Mouse (Mus musculus) right cerebral cortex, postnatal 36 days (tissue): ENCODE results near the gene Ppp2r3a.
A peak's percentile ranks its signal among the peaks of the same experiment; 100 is the strongest.

ENCODE experiments used
- DNase-seq, 2 experiments: peaks; one replicate each; pipeline ENCODE4 v3.0.0; 2022; ENCODE audit warnings: low spot score in 2 of 2, mixed read lengths in 1 of 2

Gene Ppp2r3a

GRCm38 (mm10) chr9:101160092-101160491 is 91.5 kb downstream of the Ppp2r3a start:
- peak; percentile 71 to 90 for DNase-seq

DNA sequence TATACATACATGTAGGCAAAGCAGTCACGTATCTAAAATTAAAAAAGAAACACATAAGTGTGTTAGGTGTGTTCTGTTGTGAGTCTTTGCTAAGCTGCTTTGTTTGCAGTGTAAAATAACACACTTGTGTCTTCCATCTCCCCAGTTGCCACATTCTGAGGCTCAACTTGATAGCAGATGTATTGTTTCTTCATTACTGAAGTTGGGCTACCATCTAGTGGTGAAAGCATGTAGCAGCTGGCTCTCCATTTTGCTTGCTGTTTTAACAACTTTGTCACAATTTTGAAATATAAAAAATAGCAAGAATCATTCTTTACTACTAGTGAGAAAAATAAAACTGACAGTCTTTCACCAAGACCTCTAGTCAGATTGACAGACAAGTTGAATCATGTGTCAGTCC is 92.2 kb downstream of the Ppp2r3a start:
- DNase-seq = no peak

GRCm38 (mm10) chr9:101152872-101153271 is 98.7 kb downstream of the Ppp2r3a start:
- DNase-seq = no peak

GRCm38 (mm10) chr9:101143635-101144034 is 108.0 kb downstream of the Ppp2r3a start:
- no peak for DNase-seq

- no peak for DNase-seq
Measured at GRCm38 (mm10) chr9:101114182-101114884, 137.3 kb downstream of the Ppp2r3a start.

- DNase-seq = no peak
Measured at GRCm38 (mm10) chr9:101113317-101113716, 138.3 kb downstream of the Ppp2r3a start.

- DNase-seq = no peak
Measured at GRCm38 (mm10) chr9:101110013-101110412, 141.6 kb downstream of the Ppp2r3a start.

- DNase-seq = no peak
Measured at GRCm38 (mm10) chr9:101107386-101107785, 144.2 kb downstream of the Ppp2r3a start.

- no peak for DNase-seq
Measured at GRCm38 (mm10) chr9:101105735-101106134, 145.9 kb downstream of the Ppp2r3a start.

DNA sequence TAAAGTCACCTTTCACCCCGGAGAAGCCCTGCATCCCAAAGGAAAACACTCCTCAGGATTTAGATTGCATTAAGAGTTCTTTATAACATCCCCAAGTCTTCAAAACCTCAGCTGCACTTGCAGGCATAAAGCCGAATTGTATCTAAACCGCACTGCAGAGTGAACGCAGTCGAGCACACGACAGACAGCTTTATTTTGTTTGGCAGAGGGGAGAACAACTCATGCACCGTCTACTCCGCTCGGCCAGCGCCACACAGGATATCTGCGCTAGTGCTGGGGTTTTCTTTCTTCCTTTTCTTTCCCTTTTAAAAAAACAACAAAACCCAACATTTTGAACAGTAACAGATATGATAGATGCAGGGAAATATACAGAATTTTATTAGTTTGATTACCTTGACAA is 146.7 kb downstream of the Ppp2r3a start:
- no peak for DNase-seq

DNA sequence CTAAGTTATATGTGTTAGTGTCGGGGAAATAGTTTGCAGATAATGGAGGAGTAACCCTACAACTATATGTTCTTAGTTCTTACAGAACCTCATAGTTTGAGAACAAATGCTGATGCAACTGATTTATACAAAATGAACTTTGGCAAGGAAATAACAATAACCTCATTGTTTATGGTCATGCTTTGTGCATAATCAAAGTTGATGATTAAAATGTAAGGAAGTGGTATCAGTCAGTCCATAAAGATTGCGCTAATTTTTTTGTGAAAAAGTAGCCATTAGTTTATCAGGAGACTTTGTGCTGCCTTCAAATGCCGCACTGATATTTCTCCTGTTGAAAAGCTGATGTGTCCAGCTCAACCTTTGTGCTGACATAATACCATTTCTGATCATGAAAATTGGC is 149.3 kb downstream of the Ppp2r3a start:
- DNase-seq = no peak

GRCm38 (mm10) chr9:101101547-101101946 is 150.0 kb downstream of the Ppp2r3a start:
- DNase-seq = no peak

GRCm38 (mm10) chr9:101100163-101100562 is 151.4 kb downstream of the Ppp2r3a start:
- DNase-seq = no peak

- no peak for DNase-seq
Measured at GRCm38 (mm10) chr9:101099445-101099844, 152.2 kb downstream of the Ppp2r3a start.

DNA sequence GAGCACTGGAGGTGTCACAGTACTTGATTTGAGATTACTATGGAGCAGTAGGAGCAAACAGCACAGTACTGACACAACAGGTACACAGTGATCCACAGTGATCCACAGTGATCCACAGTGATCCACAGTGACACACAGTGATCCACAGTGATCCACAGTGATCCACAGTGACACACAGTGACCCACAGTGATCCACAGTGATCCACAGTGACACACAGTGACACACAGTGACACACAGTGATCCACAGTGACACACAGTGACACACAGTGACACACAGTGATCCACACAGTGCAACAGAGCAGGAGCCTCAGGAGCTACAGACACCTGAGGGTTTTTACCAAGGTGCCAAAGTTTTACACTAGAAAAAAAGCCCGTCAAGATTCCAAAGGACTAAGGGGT is 154.1 kb downstream of the Ppp2r3a start:
- no peak for DNase-seq

- DNase-seq = no peak
Measured at GRCm38 (mm10) chr9:101096461-101096860, 155.1 kb downstream of the Ppp2r3a start.

GRCm38 (mm10) chr9:101095425-101095824 is 156.2 kb downstream of the Ppp2r3a start:
- no peak for DNase-seq

DNA sequence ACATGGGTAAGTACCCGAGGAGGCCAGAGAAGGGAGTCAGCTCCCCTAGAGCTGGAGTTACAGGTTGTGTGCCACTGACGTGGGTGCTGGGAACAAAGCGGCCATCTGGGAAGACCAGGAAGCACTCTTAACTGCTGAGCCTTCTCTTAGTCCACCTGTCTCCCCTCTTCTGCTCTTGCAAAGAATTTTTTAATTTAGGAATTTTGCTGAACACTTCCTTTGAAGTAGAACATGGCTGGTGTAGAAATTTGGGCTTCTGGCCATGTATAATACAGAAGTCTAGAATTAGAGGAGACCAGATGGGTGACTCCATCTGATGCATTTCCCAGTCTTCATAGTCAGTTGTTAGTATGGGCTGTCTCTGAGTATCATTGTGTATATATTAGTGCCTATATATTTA is 167.9 kb downstream of the Ppp2r3a start:
- peak in 1 of 2 experiments; percentile 41 for DNase-seq

GRCm38 (mm10) chr9:101080046-101080685 is 171.4 kb downstream of the Ppp2r3a start:
- no peak for DNase-seq

- DNase-seq = no peak
Measured at GRCm38 (mm10) chr9:101078579-101078978, 173.0 kb downstream of the Ppp2r3a start.

- DNase-seq = no peak
Measured at GRCm38 (mm10) chr9:101077486-101077885, 174.1 kb downstream of the Ppp2r3a start.

DNA sequence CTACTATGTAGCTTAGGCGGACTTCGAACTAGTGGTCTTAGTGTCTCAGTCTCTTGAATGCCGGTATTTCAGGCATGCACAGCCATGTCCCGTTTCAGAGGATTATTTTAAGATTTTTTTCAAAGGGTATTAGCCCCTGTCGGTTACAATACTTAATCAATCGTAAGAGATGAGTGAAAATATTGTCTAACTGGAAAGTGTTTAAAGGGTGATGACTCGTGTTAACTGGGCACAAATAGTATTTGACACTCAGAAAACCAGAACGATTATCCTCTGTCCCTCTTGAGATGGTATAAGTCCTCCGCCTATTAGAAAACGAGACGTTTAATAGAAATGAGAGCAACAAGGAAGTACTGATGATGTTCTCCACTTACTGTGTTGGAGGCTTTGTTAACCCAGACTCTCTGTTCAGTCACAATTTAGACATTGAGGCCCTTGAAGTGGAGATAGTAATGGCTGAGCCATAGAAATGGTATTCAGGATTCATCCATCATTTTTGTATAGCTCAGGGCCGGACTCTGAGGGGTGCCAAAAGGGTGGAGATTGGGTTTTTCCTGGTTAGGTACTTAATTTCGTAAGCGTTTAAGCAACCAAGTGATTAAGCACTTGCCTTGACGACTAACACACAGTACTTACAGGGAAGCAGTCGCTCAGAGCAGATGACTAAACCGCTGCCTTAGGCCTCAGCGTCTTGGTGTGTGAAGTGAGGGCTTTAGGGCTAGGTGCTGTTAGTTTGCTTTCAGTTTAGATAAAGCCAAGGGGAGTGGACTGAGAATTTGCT is 175.3 kb downstream of the Ppp2r3a start:
- no peak for DNase-seq

- DNase-seq = no peak
Measured at GRCm38 (mm10) chr9:101075694-101076093, 175.9 kb downstream of the Ppp2r3a start.
